Mouse (Mus musculus) liver, embryonic 13.5 days (tissue): ENCODE measurements around the gene Tppp2. TPM values are rescaled to one million over a fixed set of nuclear protein-coding genes. Genes with fewer than 3 reads are reported as not detected.
"Not testable (repeated sequence)": the region's sequence is repeated elsewhere in the genome, so short reads cannot be mapped to it uniquely, and the experiment has no call there.

Source experiments
- ATAC-seq: fragments of 200-750 bp; cut with Nextera tagmentation; 2 replicates; pipeline ENCODE4 v1.8.0; 2017; ENCODE audit warnings: low read depth, mild to moderate bottlenecking, moderate number of reproducible peaks, moderate library complexity
- DNase-seq: peaks from one replicate; pipeline ENCODE4 v3.0.0; 2022
- H3K27ac ChIP-seq: fragments of 300-500 bp; sonication (generic); 2 replicates; pipeline ENCODE4 v1.5.1; 2015; ENCODE audit warnings: moderate library complexity, mild to moderate bottlenecking, inconsistent platforms
- H3K27me3 ChIP-seq: fragments of 300-500 bp; sonication (generic); 2 replicates; pipeline ENCODE4 v1.6.1; 2015; ENCODE audit warnings: mild to moderate bottlenecking, inconsistent platforms
- H3K36me3 ChIP-seq: fragments of 300-500 bp; sonication (generic); 2 replicates; pipeline ENCODE4 v1.6.1; 2015; ENCODE audit warnings: mild to moderate bottlenecking, inconsistent platforms
- H3K4me1 ChIP-seq: fragments of 300-500 bp; sonication (generic); replicated peaks from 2 replicates; pipeline ENCODE4 v1.6.1; 2015; ENCODE audit warnings: inconsistent platforms
- H3K4me2 ChIP-seq: fragments of 300-500 bp; sonication (generic); 2 replicates; pipeline ENCODE4 v1.6.1; 2015; ENCODE audit warnings: inconsistent platforms, mild to moderate bottlenecking, moderate library complexity
- H3K4me3 ChIP-seq: fragments of 300-500 bp; sonication (generic); replicated peaks from 2 replicates; pipeline ENCODE4 v1.5.1; 2015; ENCODE audit warnings: mild to moderate bottlenecking, inconsistent platforms
- H3K9ac ChIP-seq: fragments of 300-500 bp; sonication (generic); 2 replicates; pipeline ENCODE4 v1.6.1; 2015; ENCODE audit warnings: mild to moderate bottlenecking, inconsistent platforms
- H3K9me3 ChIP-seq: fragments of 300-500 bp; sonication (generic); replicated peaks from 2 replicates; pipeline ENCODE4 v1.6.1; 2016; ENCODE audit warnings: inconsistent platforms
- WGBS: fragments of 180-500 bp; shearing (Covaris S2); methylation state at CpG from one replicate; pipeline ENCODE4 v1.1.7; 2015; ENCODE audit not compliant: insufficient replicate concordance; 5-methylcytosine and 5-hydroxymethylcytosine counted together
- polyA plus RNA-seq: library from polyadenylated mRNA; unstranded; fragments of >200 nt; fragmentation: Nextera tagmentation; extraction: Ambion mirVana; gene quantifications from 2 replicates; pipeline ENCODE4 v1.2.1, GENCODE M21; 2015

The Tppp2 gene
- polyA plus RNA-seq, 1 experiment from 2014 or later = not detected

DNA sequence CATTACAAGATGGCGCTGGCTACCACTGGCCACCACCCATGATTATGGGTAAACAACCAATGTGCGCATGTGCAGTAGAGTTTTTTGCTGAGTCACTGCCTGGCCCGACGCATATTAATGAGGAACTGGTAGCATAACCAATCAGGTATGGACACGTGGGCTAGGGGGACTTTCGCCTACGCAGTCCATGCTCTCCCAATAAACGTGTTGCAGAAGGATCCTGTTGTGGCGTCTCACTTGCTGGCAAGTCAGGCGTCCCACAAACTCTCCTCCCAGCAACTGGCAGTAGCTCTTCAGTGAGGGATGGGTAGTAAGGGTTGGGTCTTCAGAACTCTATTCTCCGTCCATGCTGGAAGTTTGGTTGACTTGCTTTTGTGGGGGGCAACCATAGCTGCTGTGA is 8.7 kb downstream of the Tppp2 start:
- not testable (repeated sequence) for ATAC-seq, H3K4me3 ChIP-seq, H3K9ac ChIP-seq, H3K36me3 ChIP-seq, H3K9me3 ChIP-seq, H3K27ac ChIP-seq, H3K4me1 ChIP-seq, DNase-seq, H3K4me2 ChIP-seq, H3K27me3 ChIP-seq
- 78% methylated on average over 11 of the region's 11 CpGs for WGBS

DNA sequence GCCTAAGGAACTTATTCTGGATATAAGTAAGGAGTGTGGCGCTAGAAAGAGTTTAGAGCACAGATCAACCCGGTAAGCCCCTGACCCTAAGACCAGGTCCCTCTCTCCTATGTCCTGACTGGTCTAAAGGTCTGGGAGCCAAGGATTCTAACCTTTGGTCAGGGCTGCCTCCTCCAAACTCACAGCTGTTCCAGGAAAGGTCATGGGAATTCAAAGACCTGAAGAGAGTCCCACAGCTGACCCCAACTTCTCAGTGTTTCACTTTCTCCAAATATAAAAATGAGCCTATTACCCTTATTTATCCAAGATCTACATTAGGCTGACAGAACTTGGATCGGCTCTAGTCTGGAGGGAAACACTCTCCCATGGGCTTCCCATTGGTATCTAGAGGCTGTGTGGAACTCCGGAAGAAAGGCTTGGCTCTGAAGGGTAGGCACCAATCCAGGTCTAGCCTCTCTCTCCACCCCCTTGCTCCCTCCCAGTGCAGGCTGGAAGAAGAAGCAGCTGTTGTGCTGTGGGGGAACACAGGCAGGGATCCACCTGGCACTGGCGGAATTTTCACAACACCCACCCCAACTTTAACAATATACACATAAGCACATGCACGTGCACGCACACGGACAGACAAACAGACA is 11.2 kb downstream of the Tppp2 start:
- ATAC-seq = no peak
- DNase-seq = no peak
- H3K9ac ChIP-seq = no peak overlapping the region

DNA sequence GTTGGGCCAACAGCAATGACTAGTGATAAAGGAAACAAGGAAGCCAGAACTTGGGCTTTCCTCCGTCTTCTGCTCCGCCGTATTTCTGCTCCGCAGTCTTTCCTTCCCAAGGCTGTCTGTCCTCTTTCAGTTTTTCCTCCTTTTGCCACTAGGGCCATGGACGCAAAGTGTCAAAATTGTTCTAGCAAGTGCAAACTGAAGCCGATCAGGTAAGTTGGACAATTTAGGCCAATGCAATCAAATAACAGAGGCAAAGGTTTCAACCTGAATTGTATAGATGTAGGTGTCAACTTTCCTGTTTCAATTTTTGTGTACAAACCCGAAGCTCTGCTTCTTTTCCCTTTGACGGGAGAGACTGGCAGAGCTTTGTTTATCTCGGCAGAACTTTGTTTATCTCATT is 11.7 kb downstream of the Tppp2 start:
- ATAC-seq (no peak), DNase-seq (no peak)
- H3K4me1 ChIP-seq = 0 out of 2 replicates have a peak, but pooled peaks cover 4% of the 10 kb centered on the region
- no peaks in the 10 kb centered on the region; the same call in 1 of the 2 replicates for H3K9me3 ChIP-seq
- 62% methylated on average over 9 of the region's 9 CpGs for WGBS
- no peak overlapping the region for H3K27ac ChIP-seq
- H3K4me3 ChIP-seq = no peak overlapping the region
- no peaks in the 10 kb centered on the region for H3K27me3 ChIP-seq
- H3K4me2 ChIP-seq = no peak overlapping the region
- H3K36me3 ChIP-seq = no peaks in the 10 kb centered on the region
- no peak overlapping the region for H3K9ac ChIP-seq

More for the DNA sequence above, 11.2 kb downstream of the Tppp2 start:
- H3K36me3 ChIP-seq = no peaks in the 10 kb centered on the region
- H3K27ac ChIP-seq = no peak overlapping the region
- 0 out of 2 replicates have a peak, but pooled peaks cover 4% of the 10 kb centered on the region for H3K4me1 ChIP-seq
- no peak overlapping the region for H3K4me2 ChIP-seq
- no peaks in the 10 kb centered on the region for H3K27me3 ChIP-seq
- H3K9me3 ChIP-seq = no peaks in the 10 kb centered on the region; the same call in 1 of the 2 replicates
- H3K4me3 ChIP-seq = no peak overlapping the region
- WGBS = 68% methylated on average over 8 of the region's 8 CpGs

DNA sequence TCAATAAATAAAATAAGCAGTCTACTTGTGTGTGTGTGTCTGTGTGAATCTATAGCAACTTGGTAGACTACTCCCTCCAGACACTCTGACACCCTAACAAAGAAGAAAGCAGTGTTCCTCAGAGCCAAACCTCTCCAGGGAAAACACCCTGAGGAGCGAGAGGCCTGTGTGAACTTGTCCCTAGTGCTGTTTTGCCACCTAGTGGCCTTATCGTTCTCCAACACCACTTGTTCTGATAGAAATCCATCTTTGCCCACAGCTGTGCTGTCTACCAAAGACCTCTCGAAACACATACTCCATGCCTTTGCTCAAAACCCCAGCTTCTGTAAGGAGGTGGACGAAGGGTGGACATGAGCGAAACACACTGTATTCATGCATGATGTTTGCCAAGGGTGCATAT is 12.6 kb downstream of the Tppp2 start:
- Histone ChIP-seq H3K27ac (no peak overlapping the region), H3K4me2 (no peak overlapping the region), H3K4me1 (0 out of 2 replicates have a peak, but pooled peaks cover 4% of the 10 kb centered on the region), H3K36me3 (no peaks in the 10 kb centered on the region), H3K9ac (no peak overlapping the region), H3K4me3 (no peak overlapping the region), H3K9me3 (no peaks in the 10 kb centered on the region; the same call in 1 of the 2 replicates), H3K27me3 (no peaks in the 10 kb centered on the region)
- 29% methylated on average over 5 of the region's 5 CpGs for WGBS
- DNase-seq (no peak), ATAC-seq (peak; percentile 54)

DNA sequence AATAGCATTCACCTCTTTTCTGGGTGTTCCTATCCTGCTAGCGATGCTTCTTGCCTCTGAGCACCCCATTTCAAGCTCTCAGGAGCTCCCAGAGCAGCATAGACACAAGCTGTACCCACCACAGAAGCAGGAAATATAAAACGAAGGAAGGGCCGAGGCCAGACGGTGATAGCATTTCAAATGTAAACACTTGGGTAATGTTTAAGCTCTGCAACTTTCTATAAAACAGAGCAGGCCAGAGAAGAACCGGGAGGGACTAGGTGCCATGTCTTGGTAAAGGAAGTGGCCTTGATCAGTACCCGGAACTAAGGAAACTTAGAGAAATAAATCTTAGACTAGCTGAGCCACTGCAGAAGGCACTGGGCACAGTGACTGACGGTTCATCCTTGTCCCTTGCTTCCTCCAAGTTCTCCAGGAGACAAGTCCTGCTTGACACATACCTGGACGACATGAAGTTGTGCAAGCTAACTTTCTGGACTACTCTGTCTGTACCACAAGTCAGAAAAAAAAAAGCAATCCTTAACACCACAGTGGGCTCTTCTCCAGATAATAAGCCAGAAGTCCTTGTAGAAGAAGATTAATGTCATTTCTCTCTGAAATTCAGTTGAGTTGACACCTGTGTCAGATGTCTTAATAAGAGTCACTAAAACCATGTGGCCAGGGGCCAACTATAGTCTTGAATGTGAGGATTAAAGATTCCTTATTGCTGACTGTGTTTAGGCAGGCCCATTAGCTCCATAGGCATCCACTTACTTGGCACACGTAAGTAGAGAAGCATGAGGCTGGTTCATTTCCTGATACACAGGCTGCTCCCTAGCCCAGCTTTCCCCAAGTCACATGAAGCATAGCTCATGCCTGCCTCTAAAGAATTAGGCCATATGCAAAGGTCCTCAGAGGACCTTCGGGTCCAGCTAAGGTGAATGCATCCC is 14.1 kb downstream of the Tppp2 start:
- Histone ChIP-seq H3K27ac (no peak overlapping the region), H3K4me2 (no peak overlapping the region), H3K9ac (no peak overlapping the region), H3K27me3 (no peaks in the 10 kb centered on the region), H3K4me3 (no peak overlapping the region), H3K9me3 (no peaks in the 10 kb centered on the region; the same call in 1 of the 2 replicates), H3K36me3 (no peaks in the 10 kb centered on the region), H3K4me1 (0 out of 2 replicates have a peak, but pooled peaks cover 4% of the 10 kb centered on the region)
- ATAC-seq = no peak
- DNase-seq = no peak
- WGBS = 50% methylated on average over 10 of the region's 10 CpGs

DNA sequence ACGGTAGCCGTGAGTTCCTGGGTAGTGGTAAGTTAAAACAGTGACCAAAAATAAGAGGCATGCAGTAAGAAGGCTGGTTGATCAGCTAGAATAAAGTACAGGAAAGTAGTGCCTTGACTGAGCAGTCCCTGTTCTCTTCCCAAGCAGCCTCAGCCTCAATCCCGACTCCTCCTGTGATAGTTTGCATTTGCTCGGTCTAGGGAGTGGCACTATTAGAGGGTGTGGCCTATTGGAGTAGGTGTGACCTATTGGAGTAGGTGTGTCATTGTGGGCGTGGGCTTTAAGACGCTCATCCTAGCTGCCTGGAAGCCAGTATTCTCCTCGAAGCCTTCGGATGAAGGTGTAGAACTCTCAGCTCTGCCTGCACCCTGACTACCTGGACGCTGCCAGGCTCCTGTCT is 20.8 kb downstream of the Tppp2 start:
- 76% methylated on average over 9 of the region's 9 CpGs for WGBS
- ATAC-seq = no peak
- H3K4me1 ChIP-seq = peaks cover 18% of the 10 kb centered on the region
- no peaks in the 10 kb centered on the region for H3K27me3 ChIP-seq
- no peak overlapping the region for H3K4me3 ChIP-seq
- no peak overlapping the region for H3K9ac ChIP-seq
- no peak overlapping the region for H3K27ac ChIP-seq
- H3K36me3 ChIP-seq = no peaks in the 10 kb centered on the region
- H3K9me3 ChIP-seq = no peaks in the 10 kb centered on the region; the same call in 1 of the 2 replicates
- no peak overlapping the region for H3K4me2 ChIP-seq
- DNase-seq = no peak

DNA sequence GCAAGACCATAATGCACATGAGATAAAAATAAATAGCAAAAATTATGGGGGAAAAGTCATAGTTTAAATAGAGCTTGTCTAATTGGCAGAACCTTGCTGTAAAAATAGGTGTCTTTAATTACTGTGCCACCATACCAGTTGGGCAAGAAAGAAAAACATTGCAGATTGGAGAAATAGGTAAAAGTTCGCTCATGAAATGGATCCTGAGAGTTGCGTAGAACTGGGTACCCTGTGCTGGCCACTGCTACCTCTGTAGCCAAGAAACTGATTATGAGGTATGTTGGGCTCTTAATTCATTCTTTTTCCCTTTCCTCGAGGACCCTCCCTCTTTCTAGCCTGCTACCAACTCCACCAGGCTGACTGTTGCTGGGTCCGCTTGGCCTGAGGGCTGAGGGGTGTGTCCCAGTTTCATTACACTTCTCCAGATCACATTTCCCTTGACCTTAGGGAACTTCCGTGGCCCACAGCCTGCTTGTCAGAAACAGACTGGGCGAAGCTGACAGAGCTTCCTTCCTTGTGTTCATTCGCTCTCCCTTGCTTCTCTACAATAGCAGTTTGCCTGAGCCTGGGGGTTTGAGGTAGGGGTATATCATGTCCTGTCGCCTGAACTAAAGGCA is 22.8 kb downstream of the Tppp2 start:
- Histone ChIP-seq H3K9ac (no peak overlapping the region), H3K9me3 (no peaks in the 10 kb centered on the region)

DNA sequence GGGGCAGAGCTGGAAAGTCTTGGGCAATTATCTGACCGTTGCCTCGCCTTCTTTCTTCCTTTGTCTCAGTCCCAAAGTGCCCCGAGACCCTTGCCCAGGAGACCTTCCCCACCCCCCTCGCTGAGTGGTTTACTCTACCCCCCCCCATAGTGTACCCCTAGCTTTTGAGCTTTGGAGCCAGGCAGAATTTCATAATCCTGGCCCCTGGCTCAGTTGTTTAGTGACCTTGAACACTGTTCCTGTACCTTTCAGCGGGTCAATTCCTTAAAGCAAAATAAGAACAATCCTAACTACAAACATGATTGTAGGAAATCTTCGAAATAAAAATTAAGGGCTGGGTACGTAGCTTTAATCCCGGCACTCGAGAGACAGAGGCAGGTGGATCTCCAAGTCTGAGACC is 23.4 kb downstream of the Tppp2 start:
- DNase-seq = no peak
- no peak for ATAC-seq
- Histone ChIP-seq H3K4me2 (peak overlapping the region; percentile 17; the same call in 1 of the 2 replicates), H3K9ac (no peak overlapping the region), H3K36me3 (no peaks in the 10 kb centered on the region), H3K4me3 (no peak overlapping the region), H3K27ac (no peak overlapping the region), H3K4me1 (peaks cover 18% of the 10 kb centered on the region), H3K27me3 (no peaks in the 10 kb centered on the region), H3K9me3 (no peaks in the 10 kb centered on the region)
- WGBS = 50% methylated on average over 9 of the region's 9 CpGs

More for the DNA sequence above, 22.8 kb downstream of the Tppp2 start:
- no peaks in the 10 kb centered on the region for H3K36me3 ChIP-seq
- WGBS = 41% methylated on average over 8 of the region's 8 CpGs
- DNase-seq (no peak), ATAC-seq (0 out of 2 replicates have a peak, but pooled peaks have one; percentile 26)
- H3K4me1 ChIP-seq = peaks cover 18% of the 10 kb centered on the region
- H3K27ac ChIP-seq = no peak overlapping the region
- H3K4me2 ChIP-seq = peak overlapping the region; percentile 17; the same call in 1 of the 2 replicates
- H3K4me3 ChIP-seq = no peak overlapping the region
- no peaks in the 10 kb centered on the region for H3K27me3 ChIP-seq

DNA sequence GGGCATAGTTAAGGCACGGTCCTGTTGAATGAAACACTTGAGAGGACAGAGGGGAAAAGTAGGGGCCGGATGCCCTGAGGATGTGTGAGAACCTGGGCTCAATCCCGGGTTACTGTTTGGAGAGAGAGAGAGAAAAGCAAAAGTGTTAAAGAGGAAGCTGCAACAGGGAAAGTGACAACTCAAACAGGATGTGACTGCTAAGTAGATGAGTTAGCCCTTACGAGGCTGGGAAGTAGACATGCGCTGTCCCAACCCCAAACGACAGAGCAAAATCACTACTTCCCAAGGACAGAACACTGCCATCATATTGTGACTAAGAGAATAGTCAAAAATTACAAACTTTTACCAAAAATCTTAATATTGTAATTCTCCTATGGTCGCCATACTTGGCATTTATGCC is 24.0 kb downstream of the Tppp2 start:
- H3K27ac ChIP-seq = no peak overlapping the region
- H3K9me3 ChIP-seq = no peaks in the 10 kb centered on the region
- H3K27me3 ChIP-seq = no peaks in the 10 kb centered on the region
- no peak for ATAC-seq
- DNase-seq = no peak
- H3K4me3 ChIP-seq = no peak overlapping the region
- no peak overlapping the region for H3K4me2 ChIP-seq
- 29% methylated on average over 7 of the region's 7 CpGs for WGBS
- H3K36me3 ChIP-seq = no peaks in the 10 kb centered on the region
- H3K4me1 ChIP-seq = peaks cover 18% of the 10 kb centered on the region
- H3K9ac ChIP-seq = no peak overlapping the region

DNA sequence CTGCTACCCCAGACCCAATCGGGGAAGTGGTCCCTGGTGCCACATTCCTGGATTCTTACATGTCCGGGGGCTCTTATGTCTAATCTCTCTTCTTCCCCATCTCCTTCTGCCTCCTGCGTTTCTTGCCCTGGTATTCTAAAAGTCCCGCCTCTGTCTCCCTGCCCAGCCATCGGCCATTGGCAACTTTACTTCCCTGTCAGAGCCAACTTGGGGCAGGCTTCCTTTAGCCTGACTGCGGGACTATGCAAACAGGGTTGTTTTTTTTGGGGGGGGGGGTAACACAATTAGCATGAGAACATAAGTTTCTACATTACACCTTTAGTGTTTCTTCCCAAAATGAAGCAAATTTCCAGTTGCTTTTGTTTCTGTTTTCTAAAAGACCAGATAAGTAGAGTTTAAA is 25.1 kb downstream of the Tppp2 start:
- H3K4me2 ChIP-seq = no peak overlapping the region
- H3K9ac ChIP-seq = no peak overlapping the region
- no peaks in the 10 kb centered on the region for H3K36me3 ChIP-seq
- DNase-seq = no peak
- no peak overlapping the region for H3K27ac ChIP-seq
- ATAC-seq = no peak
- no peaks in the 10 kb centered on the region for H3K27me3 ChIP-seq
- 65% methylated on average over 6 of the region's 6 CpGs for WGBS
- no peak overlapping the region for H3K4me3 ChIP-seq
- H3K4me1 ChIP-seq = peaks cover 18% of the 10 kb centered on the region
- H3K9me3 ChIP-seq = no peaks in the 10 kb centered on the region

DNA sequence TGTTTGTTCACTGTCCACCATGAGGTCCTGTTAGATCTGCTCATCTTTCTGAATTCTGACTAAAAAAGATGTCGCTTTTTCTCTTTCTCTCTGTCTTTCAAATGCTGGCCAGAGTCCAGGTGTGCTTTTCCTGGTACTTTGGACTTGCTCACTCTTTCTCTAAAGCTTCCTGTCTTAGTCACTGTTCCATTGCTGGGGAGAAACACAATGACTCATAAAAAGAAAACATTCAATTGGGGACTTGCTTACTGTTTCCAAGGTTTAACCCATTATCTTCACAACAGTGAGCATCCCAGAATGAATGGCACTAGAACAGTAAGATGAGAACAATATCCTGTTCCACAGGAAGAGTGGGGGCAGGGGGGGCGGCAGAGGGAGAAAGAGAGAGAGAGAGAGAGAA is 42.1 kb downstream of the Tppp2 start:
- Histone ChIP-seq H3K9me3 (no peaks in the 10 kb centered on the region), H3K4me1 (no peaks in the 10 kb centered on the region), H3K27ac (no peak overlapping the region), H3K27me3 (no peaks in the 10 kb centered on the region), H3K4me2 (no peak overlapping the region), H3K4me3 (no peak overlapping the region), H3K36me3 (no peaks in the 10 kb centered on the region), H3K9ac (no peak overlapping the region)
- DNase-seq (no peak), ATAC-seq (no peak)
- 73% methylated on average over 2 of the region's 2 CpGs for WGBS
